Mouse (Mus musculus): Measurements from ENCODE around the gene Lzic.

DNA sequence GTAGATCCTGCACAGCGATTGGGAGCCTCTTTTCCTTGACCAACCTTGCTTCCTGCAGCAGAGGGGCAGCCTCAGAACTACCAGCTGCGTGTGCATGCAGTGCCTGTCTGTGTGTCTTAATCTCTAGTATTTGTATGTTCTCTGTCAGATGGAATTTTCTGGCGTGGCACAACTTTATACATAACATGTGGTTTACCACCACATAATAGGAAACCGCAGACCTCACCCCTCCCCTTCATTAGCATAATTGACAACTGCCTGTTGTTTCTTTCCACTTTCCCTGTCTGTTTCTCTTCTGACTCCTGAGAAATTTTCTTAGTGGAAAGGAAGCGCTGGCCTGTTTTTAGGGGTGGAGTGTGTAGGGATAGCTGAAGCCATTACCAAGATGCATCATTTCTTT lies 56.9 kb downstream of the Lzic start:
- TF ChIP-seq CTCF (IDR thresholded peaks at IDR 0.05; ENCODE audit: extremely low read depth, insufficient read length, insufficient replicate concordance, low read depth, low read length) (no peak), POLR2A (IDR thresholded peaks at IDR 0.05; ENCODE audit: low read depth, low read length) (no peak)

All from small intestine, adult 2 months (tissue).